18 mouse cellular contexts compared by ENCODE assay signal in the genomic region with DNA sequence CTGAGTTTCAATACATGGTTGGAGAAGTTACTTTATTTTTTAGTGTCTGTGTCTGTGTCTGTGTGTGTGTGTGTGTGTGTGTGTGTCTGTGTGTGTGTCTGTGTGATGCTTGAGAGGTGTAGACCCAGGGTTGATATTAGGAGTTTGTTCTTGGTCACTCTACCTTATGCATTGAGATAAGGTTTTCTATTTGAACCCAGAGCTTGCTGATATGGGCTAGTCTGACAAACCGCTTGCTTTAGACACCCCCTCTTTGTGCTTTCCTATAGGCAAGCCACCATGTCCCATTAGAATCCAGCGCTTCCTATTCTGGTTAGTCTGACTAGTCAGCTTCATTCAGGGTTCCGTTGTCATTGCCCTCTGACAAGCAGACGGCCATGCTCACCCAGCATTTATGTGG.
"Had no signal": no experiment of that assay in that cellular context is flagged by ENCODE, and none has a peak within 500 bp of the region (broad histone marks: within the 10 kb centered on the region; RNA-seq: fewer than 3 reads in every experiment).

No protein-coding gene starts in this region.

- H3K4me1 ChIP-seq: midbrain, embryonic 10.5 days; midbrain, embryonic 13.5 days; midbrain, embryonic 15.5 days; neural tube, embryonic 13.5 days; neural tube, embryonic 15.5 days had no signal

- DNase-seq: lung, adult 18-20 months; lung, embryonic 14.5 days; lung, postnatal 10 days; lung, postnatal 4 days; retina, postnatal 1 day; right cerebral cortex, adult 18-20 months; right cerebral cortex, postnatal 25 days; right cerebral cortex, postnatal 4 days; spleen, adult 18-20 months; thymus, adult 18-20 months; thymus, postnatal 14 days; thymus, postnatal 36 days had no signal

- H3K27me3 ChIP-seq: midbrain, embryonic 13.5 days; midbrain, embryonic 15.5 days; neural tube, embryonic 13.5 days; neural tube, embryonic 15.5 days had no signal

- H3K9ac ChIP-seq: lung, embryonic 14.5 days; midbrain, embryonic 13.5 days; midbrain, embryonic 15.5 days; neural tube, embryonic 13.5 days; neural tube, embryonic 15.5 days had no signal

- ATAC-seq: midbrain, embryonic 13.5 days; midbrain, embryonic 15.5 days had no signal

- H3K27ac ChIP-seq: midbrain, embryonic 10.5 days; midbrain, embryonic 13.5 days; midbrain, embryonic 15.5 days; neural tube, embryonic 13.5 days; neural tube, embryonic 15.5 days had no signal

- H3K4me2 ChIP-seq: lung, embryonic 14.5 days; midbrain, embryonic 13.5 days; midbrain, embryonic 15.5 days; neural tube, embryonic 13.5 days; neural tube, embryonic 15.5 days had no signal

- H3K36me3 ChIP-seq: midbrain, embryonic 10.5 days; midbrain, embryonic 13.5 days; midbrain, embryonic 15.5 days; neural tube, embryonic 13.5 days; neural tube, embryonic 15.5 days had no signal

- H3K9me3 ChIP-seq: midbrain, embryonic 10.5 days; midbrain, embryonic 13.5 days; midbrain, embryonic 15.5 days; neural tube, embryonic 15.5 days had no signal

- H3K4me3 ChIP-seq: midbrain, embryonic 10.5 days; midbrain, embryonic 13.5 days; midbrain, embryonic 15.5 days; myocyte; neural tube, embryonic 13.5 days; neural tube, embryonic 15.5 days had no signal
